Mouse (Mus musculus) C2C12 (cell line): ENCODE measurements around the gene Itpr3. TPM values are rescaled to one million over a fixed set of nuclear protein-coding genes. Genes with fewer than 3 reads are reported as not detected.

Experiments
- H3K27me3 ChIP-seq: one replicate; pipeline ENCODE4 v1.6.1; 2011; ENCODE audit not compliant: control insufficient read depth, insufficient read depth, insufficient read length
- H3K36me3 ChIP-seq: one replicate; pipeline ENCODE4 v1.6.1; 2011; ENCODE audit not compliant: control insufficient read depth, insufficient read depth
- H3K4me3 ChIP-seq: one replicate; pipeline ENCODE4 v1.5.1; 2011; ENCODE audit warnings: mild to moderate bottlenecking, control low read depth; ENCODE audit not compliant: poor library complexity, insufficient read depth, severe bottlenecking
- H3K79me2 ChIP-seq: one replicate; pipeline ENCODE4 v1.6.1; 2011; ENCODE audit not compliant: control insufficient read depth, insufficient read depth
- H3K79me3 ChIP-seq: one replicate; pipeline ENCODE4 v1.6.1; 2011; ENCODE audit warnings: low read depth, control low read depth
- H3ac ChIP-seq: one replicate; pipeline ENCODE3; 2011; ENCODE audit warnings: low read depth; ENCODE audit not compliant: control insufficient read depth, insufficient read length
- CEBPB ChIP-seq: IDR thresholded peaks from one replicate; pipeline ENCODE4 v1.6.1; 2011; ENCODE audit warnings: low read depth, mild to moderate bottlenecking, control low read depth, moderate library complexity
- CTCF ChIP-seq: IDR thresholded peaks from one replicate; pipeline ENCODE4 v1.5.1; 2011; ENCODE audit not compliant: control insufficient read depth, insufficient read depth, insufficient read length
- FOSL1 ChIP-seq: IDR thresholded peaks from one replicate; pipeline ENCODE4 v1.8.0; 2011; ENCODE audit warnings: mild to moderate bottlenecking, low read length; ENCODE audit not compliant: poor library complexity, insufficient read depth, severe bottlenecking
- MAX ChIP-seq: IDR thresholded peaks from one replicate; pipeline ENCODE4 v1.6.1; 2011; ENCODE audit warnings: mild to moderate bottlenecking, control low read depth
- MYOD1 ChIP-seq: IDR thresholded peaks from one replicate; pipeline ENCODE4 v1.6.1; 2011; ENCODE audit warnings: low read depth; ENCODE audit not compliant: control insufficient read depth, insufficient read length
- MYOG ChIP-seq: IDR thresholded peaks from one replicate; pipeline ENCODE4 v1.6.1; 2011; ENCODE audit not compliant: control insufficient read depth, insufficient read length; ENCODE audit errors: extremely low read depth
- USF1 ChIP-seq: IDR thresholded peaks from one replicate; pipeline ENCODE4 v1.6.1; 2011; ENCODE audit warnings: low read depth, mild to moderate bottlenecking, control low read depth, moderate library complexity
- polyA plus RNA-seq: library from polyadenylated mRNA; unstranded; fragments of >200 nt; fragmentation: generic; extraction: Trizol; gene quantifications from one replicate; pipeline ENCODE4 v1.2.1, GENCODE M21; 2012; ENCODE audit warnings: missing spikeins

The Itpr3 gene
- polyA plus RNA-seq, 1 experiment, result 20.0 TPM

DNA sequence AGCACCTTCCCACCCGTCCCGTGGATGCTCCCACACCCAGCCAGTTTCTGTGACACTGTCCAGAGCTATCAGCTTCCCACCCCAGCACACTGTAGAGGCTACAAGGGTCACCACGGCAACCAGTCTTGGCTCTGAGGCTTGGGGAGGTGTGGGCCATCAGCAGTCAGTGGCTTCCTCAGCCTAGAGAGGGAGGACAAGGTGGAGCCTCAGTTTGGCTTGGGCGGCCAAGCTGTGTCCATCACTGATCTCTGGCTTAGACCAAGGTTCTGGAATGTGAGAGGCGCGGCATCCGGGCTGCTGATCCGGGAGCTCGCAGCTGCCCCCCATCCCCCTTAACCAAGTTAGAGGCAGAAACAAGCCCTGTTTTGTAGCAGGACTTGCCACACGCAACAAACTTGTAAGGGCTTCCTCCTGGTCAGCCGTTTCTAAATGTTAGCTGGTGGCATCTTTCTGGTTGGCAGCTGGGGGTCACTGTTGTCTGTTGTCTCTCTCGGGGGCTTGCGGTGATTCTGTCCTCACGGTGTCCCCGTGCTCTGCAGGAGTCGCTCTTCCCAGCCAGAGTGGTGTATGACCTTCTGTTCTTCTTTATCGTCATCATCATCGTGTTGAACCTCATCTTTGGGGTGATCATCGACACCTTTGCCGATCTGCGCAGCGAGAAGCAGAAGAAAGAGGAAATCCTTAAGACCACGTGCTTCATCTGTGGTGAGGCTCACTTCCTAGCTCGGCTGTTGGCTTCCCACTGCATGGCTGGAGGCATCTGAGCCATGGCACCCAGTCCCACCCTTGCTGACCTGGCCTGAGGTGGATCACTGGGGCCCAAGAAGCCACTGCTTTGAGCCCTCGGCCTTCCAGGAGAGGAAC, 61.8 kb downstream of the Itpr3 start:
- Histone ChIP-seq H3ac (no peak overlapping the region), H3K79me3 (no peaks in the 10 kb centered on the region), H3K4me3 (no peak overlapping the region), H3K79me2 (no peaks in the 10 kb centered on the region), H3K36me3 (peaks cover 58% of the 10 kb centered on the region), H3K27me3 (no peaks in the 10 kb centered on the region)
- TF ChIP-seq MAX (no peak), FOSL1 (no peak), USF1 (no peak), CTCF (no peak), MYOD1 (no peak), MYOG (no peak), CEBPB (no peak)

DNA sequence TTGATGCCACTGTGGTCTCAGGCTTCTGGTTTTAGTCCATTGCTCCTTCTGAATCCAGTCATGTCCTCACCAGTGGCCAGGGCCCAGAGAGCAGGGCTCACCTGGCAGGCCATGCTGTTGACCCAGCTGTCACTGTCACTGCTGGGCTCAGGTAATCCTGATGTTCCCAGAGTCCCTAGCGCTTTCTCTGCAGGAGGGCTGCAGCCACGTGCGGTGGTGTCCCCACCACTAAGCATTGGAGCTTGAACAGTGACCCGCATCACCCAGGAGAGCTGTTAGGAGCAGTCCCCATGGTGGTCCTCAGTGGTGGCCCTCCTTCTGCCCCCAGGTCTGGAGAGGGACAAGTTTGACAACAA, 62.4 kb downstream of the Itpr3 start:
- no peaks in the 10 kb centered on the region for H3K79me3 ChIP-seq

DNA sequence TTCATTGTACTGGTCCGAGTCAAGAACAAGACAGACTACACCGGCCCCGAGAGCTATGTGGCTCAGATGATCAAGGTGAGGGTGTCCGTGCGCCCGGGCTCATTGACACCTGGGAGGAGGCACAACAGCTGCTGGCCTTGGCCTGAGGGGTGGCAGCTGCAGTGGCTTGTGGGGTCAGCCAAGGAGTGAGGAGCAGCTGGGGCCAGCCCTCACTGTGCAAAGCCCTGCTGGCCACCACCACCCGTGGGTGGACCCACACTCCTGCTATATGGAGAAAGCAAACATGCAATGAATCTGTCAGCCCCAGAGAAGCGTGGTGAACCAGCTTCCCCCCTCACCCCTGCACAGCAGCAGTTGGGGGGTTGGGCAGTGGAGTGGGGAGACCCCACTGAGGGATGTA, 62.9 kb downstream of the Itpr3 start:
- peaks cover 61% of the 10 kb centered on the region for H3K36me3 ChIP-seq
- H3K79me3 ChIP-seq, result no peaks in the 10 kb centered on the region
- H3K79me2 ChIP-seq, result no peaks in the 10 kb centered on the region
- no peaks in the 10 kb centered on the region for H3K27me3 ChIP-seq
- H3ac ChIP-seq, result no peak overlapping the region
- TF ChIP-seq MYOG (no peak), FOSL1 (no peak), CEBPB (no peak), CTCF (no peak), MYOD1 (no peak), MAX (no peak), USF1 (no peak)
- H3K4me3 ChIP-seq, result no peak overlapping the region

More for the DNA sequence above, 62.4 kb downstream of the Itpr3 start:
- Histone ChIP-seq H3K36me3 (peaks cover 60% of the 10 kb centered on the region), H3K79me2 (no peaks in the 10 kb centered on the region), H3K27me3 (no peaks in the 10 kb centered on the region), H3ac (no peak overlapping the region), H3K4me3 (no peak overlapping the region)
- TF ChIP-seq CTCF, result no peak
- TF ChIP-seq USF1, result no peak
- TF ChIP-seq CEBPB, result no peak
- no peak for TF ChIP-seq MYOG
- TF ChIP-seq MAX, result no peak
- no peak for TF ChIP-seq MYOD1
- TF ChIP-seq FOSL1, result no peak

DNA sequence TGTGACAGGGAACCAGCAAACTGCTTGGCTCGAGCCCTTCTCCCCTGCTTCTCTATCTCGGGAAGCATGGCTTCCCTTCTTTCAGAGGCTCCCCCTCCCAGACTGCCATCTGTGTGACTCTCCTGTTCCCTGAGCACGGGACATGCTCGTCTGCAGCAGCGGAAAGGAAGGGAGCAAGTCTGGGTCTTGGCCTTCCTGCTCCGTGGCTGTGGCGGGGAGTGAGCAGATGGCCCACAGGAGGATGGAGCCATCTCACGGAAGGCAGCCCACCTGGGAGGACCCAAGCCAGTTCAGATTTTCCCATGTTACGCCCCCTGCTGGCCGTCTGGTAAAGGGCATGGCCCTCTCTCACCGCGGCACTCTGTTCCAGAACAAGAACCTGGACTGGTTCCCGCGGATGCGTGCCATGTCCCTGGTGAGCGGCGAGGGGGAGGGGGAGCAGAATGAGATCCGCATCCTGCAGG, 63.5 kb downstream of the Itpr3 start:
- Histone ChIP-seq H3K36me3 (peaks cover 67% of the 10 kb centered on the region), H3K79me3 (no peaks in the 10 kb centered on the region), H3K4me3 (no peak overlapping the region), H3ac (no peak overlapping the region), H3K27me3 (no peaks in the 10 kb centered on the region), H3K79me2 (peaks cover 5% of the 10 kb centered on the region)
- TF ChIP-seq MYOD1 (no peak), CTCF (peak; percentile 44)

DNA sequence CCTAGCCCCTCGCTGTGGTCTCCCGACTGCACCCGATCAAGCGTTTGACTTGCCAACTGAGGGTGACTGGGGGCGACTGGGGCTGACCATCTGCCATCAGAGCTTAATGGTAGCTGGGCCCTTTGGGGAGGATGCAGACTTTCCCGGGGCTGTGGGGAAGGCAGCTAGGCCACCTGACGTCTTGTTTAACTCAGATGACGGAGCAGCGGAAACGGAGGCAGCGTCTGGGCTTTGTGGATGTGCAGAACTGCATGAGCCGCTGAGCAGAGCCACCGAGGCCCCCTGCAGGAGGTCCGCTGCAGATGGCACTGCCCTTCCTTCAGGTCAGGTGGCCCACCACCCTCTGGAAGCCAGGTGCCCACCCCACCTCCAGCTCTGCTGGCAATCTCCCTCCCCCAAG, 64.2 kb downstream of the Itpr3 start:
- Histone ChIP-seq H3K4me3 (no peak overlapping the region), H3K79me2 (peaks cover 12% of the 10 kb centered on the region), H3K27me3 (no peaks in the 10 kb centered on the region), H3ac (no peak overlapping the region), H3K79me3 (peaks cover 2% of the 10 kb centered on the region), H3K36me3 (peaks cover 69% of the 10 kb centered on the region)
- TF ChIP-seq MYOD1 (no peak), USF1 (no peak), MAX (no peak), CEBPB (no peak), MYOG (no peak), FOSL1 (no peak), CTCF (no peak)
